Mouse (Mus musculus) lung, embryonic 15.5 days (tissue): Measurements from ENCODE around the gene Lrig2. TPM values are rescaled to one million over a fixed set of nuclear protein-coding genes. Genes with fewer than 3 reads are reported as not detected.

Source experiments
- ATAC-seq: fragments of 200-750 bp; cut with Nextera tagmentation; 2 replicates; pipeline ENCODE4 v1.8.0; 2017; ENCODE audit warnings: moderate number of reproducible peaks, borderline replicate concordance; ENCODE audit not compliant: low FRiP score, low TSS enrichment; ENCODE audit errors: extremely low read depth
- H3K27ac ChIP-seq: fragments of 300-500 bp; sonication (generic); 2 replicates; pipeline ENCODE4 v1.5.1; 2015; ENCODE audit warnings: moderate library complexity, mild to moderate bottlenecking, inconsistent platforms
- H3K27me3 ChIP-seq: fragments of 300-500 bp; sonication (generic); 2 replicates; pipeline ENCODE4 v1.6.1; 2015; ENCODE audit warnings: inconsistent platforms
- H3K36me3 ChIP-seq: fragments of 300-500 bp; sonication (generic); 2 replicates; pipeline ENCODE4 v1.6.1; 2015; ENCODE audit warnings: inconsistent platforms
- H3K4me1 ChIP-seq: fragments of 300-500 bp; sonication (generic); 2 replicates; pipeline ENCODE4 v1.6.1; 2015; ENCODE audit warnings: inconsistent platforms
- H3K4me2 ChIP-seq: fragments of 300-500 bp; sonication (generic); 2 replicates; pipeline ENCODE4 v1.6.1; 2015; ENCODE audit warnings: inconsistent platforms, mild to moderate bottlenecking, moderate library complexity
- H3K4me3 ChIP-seq: fragments of 300-500 bp; sonication (generic); 2 replicates; pipeline ENCODE4 v1.5.1; 2015; ENCODE audit warnings: mild to moderate bottlenecking, inconsistent platforms
- H3K9ac ChIP-seq: fragments of 300-500 bp; sonication (generic); 2 replicates; pipeline ENCODE4 v1.6.1; 2015; ENCODE audit warnings: inconsistent platforms
- H3K9me3 ChIP-seq: fragments of 300-500 bp; sonication (generic); 2 replicates; pipeline ENCODE4 v1.6.1; 2016; ENCODE audit warnings: inconsistent platforms
- WGBS: fragments of 180-500 bp; shearing (Covaris S2); methylation state at CpG from one replicate; pipeline ENCODE4 v1.1.7; 2015; 5-methylcytosine and 5-hydroxymethylcytosine counted together
- polyA plus RNA-seq: library from polyadenylated mRNA; unstranded; fragments of >200 nt; fragmentation: Nextera tagmentation; extraction: Ambion mirVana; gene quantifications from 2 replicates; pipeline ENCODE4 v1.2.1, GENCODE M21; 2015

The Lrig2 gene
- polyA plus RNA-seq, 1 experiment from 2014 or later: 15.4 TPM

DNA sequence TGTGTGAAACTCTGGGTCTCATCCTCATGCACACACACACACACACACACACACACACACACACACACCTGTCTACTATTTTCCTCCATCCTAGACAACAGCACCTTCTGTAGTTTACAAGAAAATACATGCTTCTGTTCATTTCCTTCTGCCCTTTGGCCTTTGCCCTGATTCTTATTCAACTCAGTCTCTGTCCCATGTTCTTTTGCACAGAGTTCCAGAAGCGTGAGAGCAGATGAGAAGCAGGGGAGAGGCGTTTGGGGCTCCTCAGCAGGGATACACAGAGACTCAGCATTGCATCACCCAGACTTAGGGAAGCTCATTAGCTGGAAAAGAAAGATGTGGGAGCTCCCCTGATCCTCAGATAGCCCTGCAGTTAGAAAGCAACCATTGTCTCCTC is 13.8 kb upstream of the Lrig2 start:
- H3K9ac ChIP-seq: no peak overlapping the region
- no peaks in the 10 kb centered on the region for H3K27me3 ChIP-seq
- no peak for ATAC-seq
- no peak overlapping the region for H3K27ac ChIP-seq
- no peaks in the 10 kb centered on the region for H3K36me3 ChIP-seq
- 40% methylated on average over 2 of the region's 2 CpGs for WGBS
- no peak overlapping the region for H3K4me2 ChIP-seq
- H3K9me3 ChIP-seq: no peaks in the 10 kb centered on the region
- peaks cover 7% of the 10 kb centered on the region; the same call in 1 of the 2 replicates for H3K4me1 ChIP-seq
- no peak overlapping the region for H3K4me3 ChIP-seq

DNA sequence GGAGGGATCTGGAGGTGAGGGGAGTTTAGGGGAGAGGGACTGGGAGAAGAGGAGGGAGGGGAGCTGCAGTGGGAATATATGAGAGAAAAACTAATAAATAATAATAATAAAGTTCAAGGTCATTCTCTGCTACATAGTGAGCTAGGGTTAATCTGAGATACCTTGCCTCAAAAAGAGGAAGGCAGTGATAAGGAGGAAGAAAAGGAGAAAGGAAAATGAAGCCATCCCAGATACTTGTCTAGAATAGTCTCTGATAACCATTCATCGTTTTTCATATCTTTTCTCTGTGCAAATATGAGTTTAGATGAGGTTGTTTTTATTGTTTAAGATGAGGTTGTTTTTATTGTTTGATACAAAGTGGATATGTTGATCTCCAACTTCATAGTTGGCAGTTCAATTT is 13.3 kb upstream of the Lrig2 start:
- no peaks in the 10 kb centered on the region for H3K27me3 ChIP-seq
- H3K4me2 ChIP-seq: no peak overlapping the region
- no peaks in the 10 kb centered on the region for H3K36me3 ChIP-seq
- H3K4me1 ChIP-seq: peaks cover 7% of the 10 kb centered on the region; the same call in 1 of the 2 replicates
- H3K9me3 ChIP-seq: no peaks in the 10 kb centered on the region
- WGBS: 62% methylated on average over 1 of the region's 1 CpGs
- no peak overlapping the region for H3K27ac ChIP-seq
- H3K9ac ChIP-seq: no peak overlapping the region
- no peak for ATAC-seq
- no peak overlapping the region for H3K4me3 ChIP-seq

DNA sequence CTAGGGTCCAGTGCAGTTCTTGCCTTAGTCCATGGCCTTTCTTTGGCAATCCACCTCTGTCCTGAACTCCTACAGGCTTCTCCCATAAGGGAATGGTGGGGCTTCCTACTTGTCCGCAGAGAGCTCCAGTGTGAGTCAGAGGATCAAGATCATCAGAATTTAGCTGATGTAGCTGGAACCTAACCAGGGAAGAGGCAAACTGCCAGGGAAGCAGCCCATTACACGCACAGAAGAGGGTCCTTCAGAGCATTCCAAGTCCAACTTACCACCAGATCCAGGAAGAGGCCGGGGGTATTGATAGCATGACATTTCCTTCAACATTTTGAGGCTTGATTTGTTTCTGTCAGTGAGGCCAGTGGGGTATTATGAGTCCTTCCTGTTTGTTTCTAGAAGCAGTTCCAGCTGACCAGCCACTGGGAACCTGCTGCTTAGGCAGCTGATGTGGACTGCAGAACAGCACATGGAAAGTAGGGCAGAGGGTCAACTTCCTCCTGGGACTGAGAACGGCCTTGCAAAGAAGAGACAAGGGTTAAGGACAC is 11.7 kb upstream of the Lrig2 start:
- H3K4me2 ChIP-seq: no peak overlapping the region
- 39% methylated on average over 4 of the region's 4 CpGs for WGBS
- peaks cover 7% of the 10 kb centered on the region; the same call in 1 of the 2 replicates for H3K4me1 ChIP-seq
- ATAC-seq: no peak; the same call in 1 of the 2 replicates
- H3K36me3 ChIP-seq: no peaks in the 10 kb centered on the region
- no peaks in the 10 kb centered on the region for H3K27me3 ChIP-seq
- H3K9me3 ChIP-seq: no peaks in the 10 kb centered on the region
- no peak overlapping the region for H3K4me3 ChIP-seq
- H3K27ac ChIP-seq: peak overlapping the region; percentile 23; the same call in 1 of the 2 replicates
- no peak overlapping the region for H3K9ac ChIP-seq

DNA sequence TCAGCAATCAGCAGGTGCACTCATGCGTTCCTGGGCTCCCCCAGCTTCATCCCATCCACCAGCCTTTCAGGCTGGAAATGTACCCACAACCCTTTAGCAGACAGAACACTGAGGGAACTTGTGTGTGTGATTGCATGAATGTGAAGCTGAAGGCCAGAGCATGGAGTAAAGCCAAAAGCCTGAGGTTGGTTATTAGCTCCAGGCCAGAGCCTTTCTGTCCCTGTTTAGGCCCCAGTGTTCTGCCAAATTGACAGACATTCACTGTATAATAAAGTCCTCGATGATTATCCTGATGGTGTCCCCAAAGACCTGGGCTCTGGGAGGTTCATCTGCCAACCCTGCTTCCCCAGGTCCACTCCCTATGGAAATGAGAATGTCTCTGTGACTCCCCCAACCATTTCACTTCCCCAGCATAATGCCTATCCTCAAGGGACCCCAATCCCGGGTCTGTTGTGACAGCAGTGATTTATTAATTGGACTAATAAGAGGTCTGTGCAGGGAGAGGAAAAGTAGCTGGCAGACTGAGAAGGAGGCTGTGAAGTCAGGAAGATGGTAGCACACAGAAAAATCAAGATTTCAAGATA is 9.7 kb upstream of the Lrig2 start:
- Histone ChIP-seq H3K9ac (no peak overlapping the region), H3K4me2 (no peak overlapping the region), H3K4me3 (no peak overlapping the region), H3K9me3 (no peaks in the 10 kb centered on the region), H3K36me3 (no peaks in the 10 kb centered on the region), H3K4me1 (peaks cover 7% of the 10 kb centered on the region; the same call in 1 of the 2 replicates), H3K27ac (no peak overlapping the region), H3K27me3 (no peaks in the 10 kb centered on the region)
- ATAC-seq: no peak
- 61% methylated on average over 3 of the region's 3 CpGs for WGBS

DNA sequence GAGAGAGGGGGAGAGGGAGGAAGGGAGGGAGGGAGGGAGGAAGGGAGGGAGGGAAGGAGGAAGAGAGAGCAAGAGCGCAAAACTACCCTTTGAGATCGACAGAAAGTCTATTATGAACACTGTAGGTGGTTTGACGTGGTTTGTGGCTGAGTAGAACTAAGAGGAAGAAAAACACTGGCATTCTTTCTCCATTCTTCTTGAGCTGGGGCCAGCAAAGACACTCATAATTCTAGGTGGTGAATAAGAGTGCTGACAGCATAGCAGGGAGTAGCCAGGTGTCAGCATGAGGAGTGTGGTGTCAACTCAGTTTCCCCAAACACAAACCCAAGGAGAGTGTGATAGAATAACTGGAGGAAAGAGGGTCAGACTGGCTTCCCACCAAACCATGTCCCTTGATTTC is 8.8 kb upstream of the Lrig2 start:
- no peak overlapping the region for H3K27ac ChIP-seq

DNA sequence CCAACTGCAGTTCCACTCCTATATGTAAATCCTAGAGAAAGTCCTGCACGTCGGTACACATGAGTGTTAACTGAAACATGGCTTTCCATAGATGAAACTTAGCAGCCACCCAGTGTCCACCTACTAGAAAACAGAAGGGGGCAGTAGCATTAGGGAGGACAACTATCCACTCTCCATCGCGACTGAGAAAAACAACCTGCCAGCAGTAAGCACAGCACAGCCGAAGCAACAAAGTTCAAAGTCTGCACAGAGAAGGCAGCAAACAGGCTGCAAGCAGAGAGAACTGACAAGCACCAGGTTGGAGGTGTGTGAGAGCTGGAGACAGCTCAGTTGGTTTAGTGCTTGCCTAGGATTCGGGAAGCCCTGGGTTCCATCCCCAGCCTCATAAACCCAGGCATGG is 7.2 kb upstream of the Lrig2 start:
- Histone ChIP-seq H3K36me3 (no peaks in the 10 kb centered on the region), H3K4me2 (no peak overlapping the region), H3K27ac (no peak overlapping the region), H3K27me3 (no peaks in the 10 kb centered on the region), H3K4me1 (peaks cover 7% of the 10 kb centered on the region; the same call in 1 of the 2 replicates), H3K9me3 (no peaks in the 10 kb centered on the region), H3K9ac (no peak overlapping the region), H3K4me3 (no peak overlapping the region)
- 50% methylated on average over 6 of the region's 6 CpGs for WGBS
- no peak for ATAC-seq

More for the DNA sequence above, 8.8 kb upstream of the Lrig2 start:
- 51% methylated on average over 3 of the region's 3 CpGs for WGBS
- H3K4me3 ChIP-seq: no peak overlapping the region
- no peaks in the 10 kb centered on the region for H3K9me3 ChIP-seq
- ATAC-seq: no peak
- H3K4me2 ChIP-seq: no peak overlapping the region
- H3K9ac ChIP-seq: no peak overlapping the region
- H3K4me1 ChIP-seq: peaks cover 7% of the 10 kb centered on the region; the same call in 1 of the 2 replicates
- H3K36me3 ChIP-seq: no peaks in the 10 kb centered on the region
- no peaks in the 10 kb centered on the region for H3K27me3 ChIP-seq

DNA sequence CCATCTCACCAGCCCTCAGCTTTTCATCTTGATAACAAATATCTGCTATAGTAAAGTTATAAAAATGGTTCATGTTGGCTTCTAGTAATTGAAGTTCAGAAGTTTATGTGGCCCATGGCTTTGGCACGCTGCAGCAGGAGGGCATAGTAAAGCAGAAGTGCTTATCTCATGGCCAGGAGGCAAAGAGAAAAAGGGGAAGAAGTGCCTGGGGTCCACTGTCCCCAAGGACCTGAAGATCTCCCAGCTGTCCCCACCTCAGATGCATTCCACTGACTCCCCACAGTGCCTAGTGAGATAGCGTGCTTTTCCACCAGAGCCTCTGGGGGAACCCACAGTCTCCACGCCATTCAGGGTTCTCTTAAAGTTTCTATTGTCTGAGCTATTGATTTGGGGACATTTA is 6.7 kb upstream of the Lrig2 start:
- no peak overlapping the region for H3K4me3 ChIP-seq
- no peaks in the 10 kb centered on the region for H3K9me3 ChIP-seq
- WGBS: 81% methylated on average over 3 of the region's 3 CpGs
- H3K36me3 ChIP-seq: no peaks in the 10 kb centered on the region
- no peak for ATAC-seq
- no peak overlapping the region for H3K9ac ChIP-seq
- H3K4me2 ChIP-seq: no peak overlapping the region
- peaks cover 3% of the 10 kb centered on the region; the same call in 1 of the 2 replicates for H3K4me1 ChIP-seq
- no peak overlapping the region for H3K27ac ChIP-seq
- H3K27me3 ChIP-seq: no peaks in the 10 kb centered on the region

DNA sequence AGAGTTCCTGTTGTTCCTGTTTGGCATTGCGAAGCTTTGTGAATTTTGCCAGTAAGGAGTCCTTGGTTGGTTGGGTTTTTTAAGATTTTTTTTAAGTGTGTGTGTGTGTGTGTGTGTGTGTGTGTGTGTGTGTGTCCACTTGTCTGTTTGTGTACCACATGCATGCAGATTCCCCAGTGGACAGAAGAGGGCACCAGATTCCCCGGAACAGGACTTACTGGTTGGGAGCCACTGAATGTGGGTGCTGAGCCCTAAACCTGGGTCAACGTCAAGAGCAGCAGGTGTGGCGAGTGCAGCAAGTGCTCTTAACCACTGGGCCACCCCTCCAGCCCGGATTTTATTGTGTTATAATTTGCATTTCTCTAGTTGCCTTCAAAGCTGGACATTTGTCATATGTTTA is 5.4 kb upstream of the Lrig2 start:
- Histone ChIP-seq H3K4me2 (no peak overlapping the region), H3K9ac (no peak overlapping the region), H3K27ac (no peak overlapping the region), H3K4me1 (peaks cover 6% of the 10 kb centered on the region; the same call in 1 of the 2 replicates), H3K36me3 (no peaks in the 10 kb centered on the region), H3K4me3 (no peak overlapping the region), H3K27me3 (no peaks in the 10 kb centered on the region), H3K9me3 (no peaks in the 10 kb centered on the region)
- WGBS: 78% methylated on average over 5 of the region's 5 CpGs
- no peak for ATAC-seq

DNA sequence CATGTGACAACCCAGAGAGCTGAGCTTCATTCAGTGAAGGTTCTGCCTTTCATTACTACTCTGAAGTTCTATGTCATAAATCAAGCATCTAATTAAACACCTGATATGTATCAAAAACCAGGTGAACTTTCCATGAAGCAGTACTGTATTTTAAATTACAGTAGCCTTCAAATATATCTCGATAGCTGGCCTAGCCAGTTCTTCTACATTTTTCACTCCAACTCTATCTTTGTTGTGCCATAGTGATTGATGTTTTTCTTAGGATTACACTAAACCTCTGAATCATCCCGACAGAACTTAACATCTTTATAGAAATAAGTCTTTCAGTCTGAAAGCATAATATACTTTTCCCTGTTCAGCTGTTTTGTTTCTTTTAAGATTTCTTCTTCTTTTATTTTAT is 2.8 kb upstream of the Lrig2 start:
- Histone ChIP-seq H3K9ac (no peak overlapping the region), H3K4me3 (no peak overlapping the region), H3K4me1 (peaks cover 9% of the 10 kb centered on the region; the same call in 1 of the 2 replicates), H3K27ac (no peak overlapping the region), H3K9me3 (no peaks in the 10 kb centered on the region), H3K4me2 (no peak overlapping the region), H3K36me3 (no peaks in the 10 kb centered on the region), H3K27me3 (no peaks in the 10 kb centered on the region)
- 64% methylated on average over 2 of the region's 2 CpGs for WGBS
- no peak for ATAC-seq

DNA sequence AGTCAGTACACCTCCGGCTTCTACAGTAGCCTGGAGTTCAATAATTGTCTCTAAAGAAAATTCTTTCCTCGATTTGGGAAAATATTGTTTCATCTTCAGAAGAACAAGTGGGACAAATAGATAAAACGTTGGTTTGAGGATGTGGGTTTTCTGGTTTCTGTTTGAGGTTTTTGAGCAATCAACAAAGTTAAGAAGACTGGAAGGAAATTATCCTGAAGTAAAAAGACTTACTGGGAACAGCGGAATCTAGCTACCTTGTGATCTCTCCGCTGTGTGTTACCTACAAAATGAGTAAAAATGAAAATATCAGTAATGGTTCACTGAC is 668 bp upstream of the Lrig2 start:
- Histone ChIP-seq H3K9ac (peak overlapping the region; percentile 56), H3K4me2 (peak overlapping the region; percentile 59), H3K36me3 (no peaks in the 10 kb centered on the region), H3K4me3 (peak overlapping the region; percentile 68), H3K27ac (peak overlapping the region; percentile 91), H3K4me1 (peaks cover 11% of the 10 kb centered on the region; the same call in 1 of the 2 replicates), H3K27me3 (no peaks in the 10 kb centered on the region), H3K9me3 (no peaks in the 10 kb centered on the region)
- 22% methylated on average over 5 of the region's 5 CpGs for WGBS
- ATAC-seq: no peak

DNA sequence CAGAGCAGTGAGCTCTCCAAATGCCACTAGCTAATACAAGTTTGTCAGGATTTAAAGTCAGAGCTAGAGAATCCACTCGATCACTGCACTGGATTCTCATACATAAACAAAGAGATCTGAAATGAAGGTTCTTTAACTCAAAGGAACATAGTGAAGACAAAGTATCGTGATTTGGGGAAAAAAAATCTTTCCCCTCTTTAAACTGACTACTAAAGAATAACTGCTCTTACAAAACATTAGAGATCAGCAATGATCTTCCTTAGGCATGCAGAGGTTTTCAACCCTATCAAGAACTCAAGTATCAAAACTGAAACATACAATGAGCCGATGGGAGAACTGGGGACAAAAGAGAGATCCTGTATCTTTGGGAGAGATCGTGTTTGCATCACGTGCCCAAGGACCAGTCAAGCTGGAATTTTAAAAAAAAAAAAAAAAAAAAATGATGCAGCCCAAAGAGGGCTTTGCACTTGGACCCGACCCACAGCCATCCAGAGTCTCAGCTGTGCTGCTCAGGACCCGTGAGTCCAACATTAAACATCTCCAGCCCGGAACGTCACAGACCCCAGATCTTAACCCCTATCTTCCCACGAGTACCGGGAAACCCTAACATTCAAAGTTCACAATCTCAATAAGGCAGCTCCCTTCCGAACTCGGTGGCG is 818 bp downstream of the Lrig2 start:
- H3K4me1 ChIP-seq: peaks cover 11% of the 10 kb centered on the region; the same call in 1 of the 2 replicates
- H3K36me3 ChIP-seq: no peaks in the 10 kb centered on the region
- H3K27ac ChIP-seq: peak overlapping the region; percentile 93
- WGBS: under 1% methylated on average over 14 of the region's 14 CpGs
- peak overlapping the region; percentile 71 for H3K9ac ChIP-seq
- peak; percentile 33; the same call in 1 of the 2 replicates for ATAC-seq
- H3K4me2 ChIP-seq: peak overlapping the region; percentile 57
- H3K27me3 ChIP-seq: no peaks in the 10 kb centered on the region
- no peaks in the 10 kb centered on the region for H3K9me3 ChIP-seq
- peak overlapping the region; percentile 68 for H3K4me3 ChIP-seq

DNA sequence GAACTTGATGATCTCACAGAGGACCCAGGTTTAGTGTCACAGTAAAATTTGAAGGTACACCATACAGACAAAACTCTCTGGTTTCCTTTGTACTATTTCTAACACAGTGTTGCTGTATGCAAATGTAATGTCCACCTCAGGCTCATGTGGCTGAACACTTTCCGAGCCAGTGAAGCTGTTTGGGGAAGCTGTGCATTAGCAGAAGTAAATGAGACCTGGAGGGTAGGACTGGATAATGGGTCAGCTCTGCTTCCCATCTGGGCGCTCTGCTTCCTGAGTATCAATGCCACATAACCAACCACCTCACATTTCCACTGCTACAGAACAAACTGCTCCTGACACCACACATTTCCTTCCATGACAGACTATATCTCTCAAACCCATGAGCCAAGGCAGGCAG is 10.1 kb downstream of the Lrig2 start:
- Histone ChIP-seq H3K27me3 (no peaks in the 10 kb centered on the region), H3K4me1 (no peaks in the 10 kb centered on the region), H3K9me3 (no peaks in the 10 kb centered on the region), H3K9ac (no peak overlapping the region), H3K4me2 (no peak overlapping the region), H3K4me3 (no peak overlapping the region), H3K27ac (no peak overlapping the region), H3K36me3 (peaks cover under 1% of the 10 kb centered on the region; the same call in 1 of the 2 replicates)
- WGBS: 85% methylated on average over 2 of the region's 2 CpGs
- no peak for ATAC-seq
